Mouse (Mus musculus) heart, postnatal 0 days (tissue): Measurements from ENCODE around the gene Olfr532. TPM values are rescaled to one million over a fixed set of nuclear protein-coding genes. Genes with fewer than 3 reads are reported as not detected.
"Not testable (repeated sequence)": the region's sequence is repeated elsewhere in the genome, so short reads cannot be mapped to it uniquely, and the experiment has no call there.

Source experiments
- ATAC-seq: fragments of 200-750 bp; cut with Nextera tagmentation; 2 replicates; pipeline ENCODE4 v1.8.0; 2017; ENCODE audit warnings: low read depth, moderate number of reproducible peaks, moderate library complexity; ENCODE audit not compliant: insufficient read depth
- DNase-seq: peaks from one replicate; pipeline ENCODE4 v3.0.0-alpha.2; 2016; ENCODE audit warnings: low spot score
- H3K27ac ChIP-seq: fragments of 300-500 bp; sonication (generic); 2 replicates; pipeline ENCODE4 v1.5.1; 2014; ENCODE audit warnings: low read depth, mild to moderate bottlenecking
- H3K27me3 ChIP-seq: fragments of 300-500 bp; sonication (generic); 2 replicates; pipeline ENCODE4 v1.6.1; 2014; ENCODE audit warnings: low read length, mixed read lengths; ENCODE audit not compliant: control insufficient read depth, insufficient read depth
- H3K36me3 ChIP-seq: fragments of 300-500 bp; sonication (generic); replicated peaks from 2 replicates; pipeline ENCODE4 v1.6.1; 2014; ENCODE audit warnings: low read length, mixed read lengths; ENCODE audit not compliant: control insufficient read depth, insufficient read depth
- H3K4me1 ChIP-seq: fragments of 300-500 bp; sonication (generic); 2 replicates; pipeline ENCODE4 v1.6.1; 2014; ENCODE audit warnings: antibody characterized with exemption; ENCODE audit not compliant: control insufficient read depth, insufficient read depth
- H3K4me2 ChIP-seq: fragments of 300-500 bp; sonication (generic); 2 replicates; pipeline ENCODE4 v1.6.1; 2014; ENCODE audit warnings: low read depth, mild to moderate bottlenecking, low read length, moderate library complexity
- H3K4me3 ChIP-seq: fragments of 300-500 bp; sonication (generic); 2 replicates; pipeline ENCODE4 v1.5.1; 2014; ENCODE audit warnings: low read depth, low read length
- H3K9ac ChIP-seq: fragments of 300-500 bp; sonication (generic); replicated peaks from 2 replicates; pipeline ENCODE4 v1.6.1; 2014; ENCODE audit warnings: low read depth, low read length, mixed read lengths
- H3K9me3 ChIP-seq: fragments of 300-500 bp; sonication (generic); replicated peaks from 2 replicates; pipeline ENCODE4 v1.6.1; 2016; ENCODE audit warnings: low read length; ENCODE audit not compliant: control insufficient read depth
- CTCF ChIP-seq: IDR thresholded peaks from 2 replicates; pipeline ENCODE4 v1.5.1; 2016; ENCODE audit warnings: antibody characterized with exemption, control low read depth, low read depth
- EP300 ChIP-seq: IDR thresholded peaks from 2 replicates; pipeline ENCODE4 v1.6.1; 2016; ENCODE audit warnings: antibody characterized with exemption, low read depth
- whole genome bisulfite sequencing: fragments of 180-500 bp; shearing (Covaris S2); extraction: QIAGEN DNeasy Blood & Tissue Kit; methylation state at CpG from one replicate; pipeline ENCODE4 v1.1.7; 2014; 5-methylcytosine and 5-hydroxymethylcytosine counted together
- polyA plus RNA-seq: library from polyadenylated mRNA; unstranded; fragments of >200 nt; fragmentation: Nextera tagmentation; extraction: Ambion mirVana; gene quantifications from 2 replicates; pipeline ENCODE4 v1.2.1, GENCODE M21; 2015
- total RNA-seq: library from RNA; depleted of rRNA; stranded (reverse); fragments of >200 nt; gene quantifications from 2 replicates; pipeline ENCODE4 v1.2.3, GENCODE M21; 2014; ENCODE audit warnings: low replicate concordance; rRNA removed

Gene Olfr532
- total RNA-seq (not detected in 2 replicates), polyA plus RNA-seq (not detected in 2 replicates)

DNA sequence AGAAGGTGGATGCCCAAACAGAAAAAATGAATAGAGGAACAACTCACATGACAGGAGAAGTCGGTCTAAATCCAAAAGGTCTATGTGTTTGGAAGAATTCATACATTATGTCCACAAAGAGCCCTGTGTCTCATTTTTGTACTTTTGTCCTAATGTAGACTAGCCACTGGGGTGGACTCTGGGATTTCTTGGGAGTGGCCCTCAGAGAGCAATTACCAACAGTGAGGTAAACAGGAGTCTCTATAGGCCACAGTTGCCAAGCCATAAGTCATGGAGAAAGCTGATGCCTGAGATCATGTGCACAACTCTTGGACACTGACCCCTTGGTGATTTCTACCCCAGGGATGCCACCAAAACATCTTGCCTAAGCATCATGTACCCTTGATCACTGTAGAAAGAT lies at the start of gene Olfr532:
TSS of gene Olfr532 (minus strand) at position 101 of the 400 bp plus-strand sequence.
- TF ChIP-seq EP300 (no peak), CTCF (no peak)
- H3K4me3 ChIP-seq: no peak within 1 kb of the TSS
- H3K4me1 ChIP-seq: no peaks in the 10 kb centered on the region
- no peak for DNase-seq
- no peak for ATAC-seq
- no peaks in the 10 kb centered on the region for H3K36me3 ChIP-seq
- H3K27me3 ChIP-seq: no peaks in the 10 kb centered on the region
- no peak within 1 kb of the TSS for H3K27ac ChIP-seq
- no peaks in the 10 kb centered on the region for H3K9me3 ChIP-seq
- no peak within 1 kb of the TSS for H3K9ac ChIP-seq
- 66% methylated on average over 1 of the region's 1 CpGs for WGBS
- no peak within 1 kb of the TSS for H3K4me2 ChIP-seq

DNA sequence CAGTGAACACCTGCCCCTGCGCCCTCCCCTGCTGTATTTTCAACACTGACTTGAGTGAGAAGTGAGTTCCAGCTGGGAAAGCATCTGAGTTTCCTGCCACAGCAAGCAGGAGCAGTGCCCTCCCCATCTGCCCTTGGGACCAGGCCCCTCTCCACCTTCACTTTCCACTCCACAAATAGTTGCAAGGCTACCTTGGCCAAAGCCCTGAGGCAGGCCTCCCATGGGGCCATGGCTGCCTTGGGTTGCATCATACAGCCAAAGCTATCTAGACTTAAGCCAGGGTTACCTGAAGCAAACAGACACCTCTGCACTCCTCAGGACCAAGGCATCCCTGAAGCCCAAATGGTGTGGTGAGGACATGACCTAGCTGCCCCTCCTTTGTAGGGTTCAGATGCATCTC lies 41.6 kb upstream of the Olfr532 start, which contains the start of gene Olfr533:
TSS of gene Olfr533 (plus strand) at position 301 of the 400 bp plus-strand sequence.
- not testable (repeated sequence) for H3K36me3 ChIP-seq, ATAC-seq, H3K9me3 ChIP-seq, DNase-seq, H3K27ac ChIP-seq, H3K4me1 ChIP-seq, H3K4me3 ChIP-seq, H3K4me2 ChIP-seq, H3K9ac ChIP-seq, H3K27me3 ChIP-seq
- no CpG with 5 or more reads among the region's 1 CpGs for WGBS

DNA sequence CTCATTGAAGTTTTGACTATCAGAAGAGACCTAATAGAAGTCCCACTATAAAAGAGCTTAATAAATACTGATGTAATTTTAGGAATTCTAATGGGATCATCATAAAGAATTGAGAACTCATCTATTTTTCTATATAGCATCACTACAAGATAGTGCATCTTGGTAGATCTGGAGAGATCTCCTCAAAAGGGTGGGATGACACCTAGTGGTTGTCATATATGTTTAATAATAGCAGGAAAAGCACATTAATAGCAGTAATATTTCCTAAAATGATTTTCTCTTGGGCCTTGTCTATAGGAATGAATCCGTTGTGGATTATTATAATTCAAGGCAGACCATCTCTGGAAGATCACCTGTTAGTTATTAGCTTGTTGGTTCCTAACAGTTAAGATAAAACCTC lies 21.7 kb upstream of the Olfr532 start:
- ATAC-seq: no peak
- Histone ChIP-seq H3K9ac (no peak overlapping the region), H3K27ac (no peak overlapping the region), H3K4me1 (no peaks in the 10 kb centered on the region), H3K9me3 (no peaks in the 10 kb centered on the region), H3K4me3 (no peak overlapping the region), H3K27me3 (no peaks in the 10 kb centered on the region), H3K4me2 (no peak overlapping the region), H3K36me3 (no peaks in the 10 kb centered on the region)
- DNase-seq: no peak
- TF ChIP-seq CTCF (no peak), EP300 (no peak)
- 62% methylated on average over 1 of the region's 1 CpGs for whole genome bisulfite sequencing

DNA sequence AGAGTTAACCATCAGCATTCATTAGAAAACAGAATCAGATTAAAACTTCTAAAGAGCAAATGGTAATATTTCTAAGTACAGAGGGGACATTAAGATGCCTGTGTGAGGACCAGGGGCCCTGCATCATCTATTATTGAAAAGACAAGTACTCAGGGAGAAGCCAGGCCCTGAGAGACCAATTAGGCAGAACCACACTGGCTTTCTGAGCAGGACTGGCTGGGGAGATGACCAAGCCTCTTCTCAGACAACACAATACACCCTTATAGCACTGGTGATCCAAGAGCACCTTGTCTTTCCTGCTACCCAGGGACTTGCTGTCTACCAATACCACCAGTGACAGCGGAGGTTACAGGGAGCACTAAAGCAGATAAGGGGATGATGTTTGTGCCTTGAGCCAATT lies 18.6 kb downstream of the Olfr532 start, which contains the start of gene Olfr531:
TSS of gene Olfr531 (minus strand) at position 101 of the 400 bp plus-strand sequence.
- Histone ChIP-seq H3K4me1 (no peaks in the 10 kb centered on the region), H3K36me3 (no peaks in the 10 kb centered on the region), H3K4me2 (no peak within 1 kb of the TSS), H3K27me3 (no peaks in the 10 kb centered on the region), H3K4me3 (no peak within 1 kb of the TSS), H3K27ac (no peak within 1 kb of the TSS), H3K9me3 (0 out of 2 replicates have a peak, but pooled peaks cover 3% of the 10 kb centered on the region), H3K9ac (no peak within 1 kb of the TSS)
- DNase-seq: no peak
- TF ChIP-seq EP300: no peak
- TF ChIP-seq CTCF: no peak
- no peak for ATAC-seq
- WGBS: 55% methylated on average over 1 of the region's 1 CpGs

DNA sequence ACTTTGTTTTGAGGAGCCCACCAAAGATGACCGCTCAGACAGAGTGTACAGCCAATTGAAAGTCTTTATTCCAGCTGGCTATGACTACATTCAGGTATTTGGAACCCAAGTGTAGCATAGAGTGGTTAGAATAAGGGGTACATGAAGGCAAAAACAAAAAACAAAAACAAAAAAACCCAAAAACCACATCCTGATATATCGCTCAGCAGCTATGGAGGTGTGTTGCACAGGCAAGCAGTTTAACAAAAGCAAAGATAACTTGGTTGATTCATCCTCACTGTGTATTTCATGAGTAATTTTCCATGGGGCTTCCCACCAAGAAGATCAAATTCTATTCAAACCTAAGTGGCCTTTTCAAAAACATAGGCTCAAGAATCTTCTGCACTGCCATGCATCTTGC lies 44.5 kb downstream of the Olfr532 start:
- DNase-seq: no peak
- Histone ChIP-seq H3K36me3 (no peaks in the 10 kb centered on the region), H3K4me2 (no peak overlapping the region), H3K4me3 (no peak overlapping the region), H3K4me1 (no peaks in the 10 kb centered on the region), H3K9me3 (no peaks in the 10 kb centered on the region), H3K27ac (no peak overlapping the region), H3K9ac (no peak overlapping the region), H3K27me3 (no peaks in the 10 kb centered on the region)
- TF ChIP-seq EP300 (no peak), CTCF (no peak)
- no peak for ATAC-seq
- 75% methylated on average over 2 of the region's 2 CpGs for WGBS

DNA sequence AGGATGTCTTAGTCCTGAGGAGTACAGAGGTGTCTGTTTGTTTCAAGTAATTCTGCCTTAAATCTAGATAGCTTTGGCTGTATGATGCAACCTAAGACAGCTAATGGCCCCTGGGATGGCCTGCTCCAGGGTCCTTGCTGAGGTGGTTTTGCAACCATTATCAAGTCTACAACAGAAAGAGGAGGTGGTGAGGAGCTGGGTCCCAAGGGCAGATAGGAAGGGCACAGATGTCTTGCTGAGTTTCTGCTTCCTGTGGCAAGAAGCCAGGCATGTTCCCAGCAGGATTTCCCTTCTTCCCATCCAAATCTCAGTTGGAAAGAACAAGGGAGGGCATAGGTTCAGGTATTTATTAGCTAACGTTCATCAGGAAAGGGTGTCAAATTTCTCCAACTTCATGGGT lies 45.2 kb downstream of the Olfr532 start, which contains the start of gene Olfr530:
TSS of gene Olfr530 (minus strand) at position 101 of the 400 bp plus-strand sequence.
- H3K4me2 ChIP-seq: no peak within 1 kb of the TSS
- H3K27me3 ChIP-seq: no peaks in the 10 kb centered on the region
- H3K4me3 ChIP-seq: no peak within 1 kb of the TSS
- no peak within 1 kb of the TSS for H3K27ac ChIP-seq
- ATAC-seq: no peak
- no peak for TF ChIP-seq CTCF
- no peak for TF ChIP-seq EP300
- H3K9me3 ChIP-seq: no peaks in the 10 kb centered on the region
- WGBS: 26% methylated on average over 1 of the region's 1 CpGs
- DNase-seq: no peak
- H3K36me3 ChIP-seq: no peaks in the 10 kb centered on the region
- H3K9ac ChIP-seq: no peak within 1 kb of the TSS
- H3K4me1 ChIP-seq: no peaks in the 10 kb centered on the region
